Mouse (Mus musculus) layer of hippocampus, adult 18-20 months (tissue): ENCODE results near the gene Slc34a1. TPM values are rescaled to one million over a fixed set of nuclear protein-coding genes. Genes with fewer than 3 reads are reported as not detected.
"Not testable (repeated sequence)": the region's sequence is repeated elsewhere in the genome, so short reads cannot be mapped to it uniquely, and the experiment has no call there.

Experiments used
- DNase-seq, 2 experiments: peaks; one replicate each; pipeline ENCODE4 v3.0.0; 2022; ENCODE audit warnings: low spot score in 2 of 2
- total RNA-seq, 2 experiments: library from RNA; stranded (reverse); gene quantifications; 2 replicates each; pipeline ENCODE4 v1.2.3; 2021

Slc34a1 gene
- total RNA-seq, 2 experiments from 2014 or later = not detected

DNA sequence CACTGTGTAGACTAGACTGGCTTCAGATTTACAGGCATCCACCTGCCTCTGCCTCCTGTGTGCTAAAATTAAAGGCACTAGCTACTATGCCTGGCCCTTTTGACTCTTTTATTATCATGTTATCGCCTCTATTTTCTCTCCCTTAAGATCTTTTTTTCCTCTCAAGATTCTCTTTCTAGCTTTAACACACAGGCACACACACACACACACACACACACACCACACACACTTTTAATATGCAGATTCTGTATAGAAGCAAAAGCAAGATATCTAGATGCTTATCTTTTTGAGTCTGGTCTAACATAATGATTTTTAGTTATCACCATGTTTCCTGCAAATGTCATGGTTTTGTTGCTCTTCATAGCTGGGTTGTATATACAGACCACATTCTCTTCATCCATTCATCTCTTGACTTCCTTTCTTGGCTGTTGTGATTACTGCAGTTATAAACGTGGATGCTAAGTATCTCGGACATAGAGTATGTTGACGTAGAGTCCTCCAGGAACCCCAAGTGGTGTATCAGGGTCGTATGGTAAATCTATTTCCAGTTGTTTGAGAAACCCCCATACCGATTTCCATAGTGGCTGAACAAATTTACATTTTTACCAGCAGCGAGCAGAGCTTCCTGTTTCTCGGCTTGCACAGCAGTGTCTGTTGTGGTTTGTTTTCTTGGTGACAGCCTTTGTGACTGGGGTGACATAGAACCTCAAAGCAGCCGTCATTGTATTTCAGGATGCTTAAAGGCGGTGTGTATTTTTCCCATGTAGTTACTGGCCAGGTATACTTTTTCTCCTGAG, 34.1 kb downstream of the Slc34a1 start:
- no peak for DNase-seq

DNA sequence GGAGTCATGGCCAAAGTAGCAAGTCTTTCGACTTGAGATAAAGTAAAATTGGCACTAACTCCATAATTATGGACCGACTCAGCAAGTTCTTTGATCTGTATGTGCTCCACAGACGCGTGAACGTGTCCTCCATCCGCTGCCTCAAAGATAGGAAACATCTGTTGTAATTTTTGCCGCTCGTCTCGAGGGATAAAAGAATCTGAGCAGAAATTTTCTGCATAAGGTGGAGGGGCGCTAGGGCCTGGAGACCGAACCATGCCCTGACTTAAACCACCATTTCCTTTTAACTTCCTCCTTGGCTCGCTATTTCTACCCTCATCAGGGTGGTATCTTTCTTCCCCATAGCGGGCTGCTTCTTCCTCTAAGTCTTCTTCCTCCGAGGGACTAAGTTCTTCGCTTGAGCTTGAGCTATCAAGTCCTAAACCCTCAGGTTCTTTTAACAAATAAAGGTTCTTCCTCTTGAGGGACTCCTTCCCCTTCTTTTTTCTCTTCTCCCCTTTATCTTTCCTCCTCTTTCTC, 39.2 kb downstream of the Slc34a1 start:
- not testable (repeated sequence) for DNase-seq

DNA sequence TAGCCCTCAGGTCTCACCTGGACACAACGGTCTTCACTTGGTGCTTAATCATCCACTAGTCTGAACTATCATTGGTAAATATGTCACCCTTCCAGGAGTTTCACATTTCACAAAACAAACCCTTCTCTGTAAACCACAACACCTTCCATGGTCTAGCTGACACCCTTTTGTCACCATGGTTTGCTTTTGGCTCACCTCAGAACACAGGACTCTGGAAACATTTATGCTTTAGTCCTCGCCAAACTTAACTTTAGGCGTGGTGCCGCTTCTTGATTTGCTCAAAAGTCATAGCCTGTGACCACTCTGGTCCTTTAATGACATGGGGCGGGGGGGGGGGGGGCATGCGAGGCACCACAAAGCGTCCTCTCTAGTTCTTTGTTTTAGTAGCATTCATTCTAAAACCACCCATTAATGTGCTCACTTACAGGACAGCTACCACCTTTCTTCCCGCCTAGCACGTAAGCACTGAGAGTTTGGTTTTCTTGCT, 45.9 kb downstream of the Slc34a1 start:
- no peak for DNase-seq

DNA sequence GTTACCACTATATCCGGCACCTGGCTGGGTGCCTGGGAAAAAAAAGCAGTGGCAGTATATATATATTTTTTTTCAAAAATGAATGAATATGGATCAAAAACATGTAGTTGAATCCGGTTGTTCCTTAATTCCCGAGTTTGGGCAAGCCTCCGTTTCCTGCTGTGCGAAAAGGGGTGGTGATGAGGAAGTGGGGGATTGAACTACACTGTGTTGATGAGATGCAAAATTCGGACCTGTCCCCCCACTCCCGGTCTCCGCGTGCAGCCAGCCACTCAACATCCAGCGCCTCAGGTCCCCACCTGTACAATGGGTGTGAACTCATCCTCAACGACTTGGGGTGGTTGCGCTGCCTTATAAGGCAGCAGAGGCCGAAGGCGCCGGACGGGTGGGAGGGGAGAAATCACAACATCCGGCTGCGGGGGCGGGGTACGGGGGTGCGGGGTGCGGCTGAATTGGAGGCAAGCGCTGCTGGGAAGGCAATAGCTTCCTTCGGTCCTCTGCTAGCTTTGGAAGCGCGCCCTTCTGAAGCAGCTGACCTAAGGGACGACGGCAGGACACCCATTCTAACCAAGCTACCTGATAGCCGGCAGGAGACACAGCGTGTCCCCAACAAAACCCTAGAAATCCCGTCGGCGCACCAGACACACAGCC, 46.4 kb downstream of the Slc34a1 start:
- no peak for DNase-seq

DNA sequence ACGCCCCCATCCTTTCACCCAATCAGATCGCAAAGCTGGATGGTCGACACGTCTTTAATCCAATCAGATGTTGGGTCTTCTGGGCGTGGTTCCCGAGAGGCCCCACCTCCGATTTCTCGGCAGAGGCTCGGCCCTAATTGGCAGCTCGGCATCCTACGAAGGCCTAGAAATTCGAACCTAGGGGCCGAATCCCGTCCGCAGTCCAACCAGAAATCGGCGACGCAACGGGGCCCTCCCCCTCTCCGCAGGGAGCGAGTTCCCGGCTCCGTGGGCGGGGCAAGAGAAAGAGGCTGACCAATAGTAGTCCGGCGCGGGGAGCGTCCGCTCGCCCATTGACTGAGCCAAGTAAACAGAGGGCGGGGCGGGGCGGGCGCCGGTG, 46.9 kb downstream of the Slc34a1 start, which contains the start of gene Grk6:
Grk6 (plus strand) TSS at position 136 of the 379 bp plus-strand sequence.
- peak; percentile 100 for DNase-seq

DNA sequence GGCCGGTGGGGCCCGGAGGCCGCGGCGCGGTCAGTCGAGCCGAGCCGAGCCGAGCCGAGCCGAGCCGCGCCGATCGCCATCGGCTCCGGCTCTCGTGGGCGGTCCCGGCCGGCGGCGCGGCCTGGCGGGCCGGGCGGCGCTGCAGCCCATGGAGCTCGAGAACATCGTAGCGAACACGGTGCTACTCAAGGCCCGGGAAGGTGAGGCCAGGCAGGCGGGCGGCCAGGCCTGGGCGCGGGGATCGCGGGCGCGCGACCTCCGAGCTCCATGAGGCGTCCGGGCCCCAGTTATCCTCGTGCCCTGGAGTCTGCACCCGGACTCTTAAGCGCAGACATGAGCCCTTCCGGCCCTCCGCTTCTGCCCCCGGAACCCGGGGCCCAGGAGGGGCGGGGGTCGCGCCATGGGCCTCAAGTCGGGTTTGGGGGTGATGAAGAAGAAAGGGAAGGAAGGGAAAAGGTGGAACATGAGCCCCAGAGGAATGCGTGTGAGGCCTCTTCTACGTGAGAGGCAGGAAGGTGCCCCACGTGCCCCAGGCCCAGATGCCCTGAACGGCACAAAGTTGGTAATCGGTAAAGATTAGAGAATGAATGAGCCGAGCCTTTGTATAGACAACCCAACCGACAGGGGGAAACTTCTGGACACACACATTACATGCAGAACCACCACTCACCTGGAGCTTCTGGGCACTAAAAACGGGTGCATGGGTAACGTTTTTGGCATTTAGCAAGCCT, 47.5 kb downstream of the Slc34a1 start:
- no peak for DNase-seq

DNA sequence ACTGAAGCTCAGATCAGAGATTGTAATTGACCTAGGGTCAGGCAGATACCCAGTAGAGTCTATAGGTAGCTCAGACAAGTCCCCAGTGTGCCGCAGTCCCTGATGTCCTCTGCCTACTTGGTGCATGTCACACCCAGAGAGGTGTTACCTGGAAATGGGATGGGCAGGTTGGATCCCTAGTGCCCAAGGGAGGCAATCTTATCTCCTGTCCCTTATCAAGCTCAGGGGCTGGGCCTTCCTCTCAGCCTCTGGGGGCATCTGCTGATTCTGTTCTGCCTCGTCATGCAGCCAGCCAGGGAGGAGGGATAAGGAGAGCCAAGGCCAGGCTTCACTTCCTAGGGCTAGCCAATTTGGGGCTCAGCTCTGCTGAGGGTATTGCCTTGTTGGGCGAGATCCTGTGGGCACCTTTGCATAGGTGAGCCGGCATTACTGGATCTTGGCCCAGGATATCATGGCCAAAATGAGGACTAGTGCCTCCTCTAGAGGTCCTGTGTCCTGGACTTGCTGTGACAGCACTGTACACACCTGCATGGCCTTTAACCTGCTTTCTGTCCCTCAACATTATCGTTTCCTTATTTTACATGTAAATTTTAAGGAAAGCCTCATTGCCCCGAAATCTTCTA, 48.6 kb downstream of the Slc34a1 start:
- DNase-seq = no peak

DNA sequence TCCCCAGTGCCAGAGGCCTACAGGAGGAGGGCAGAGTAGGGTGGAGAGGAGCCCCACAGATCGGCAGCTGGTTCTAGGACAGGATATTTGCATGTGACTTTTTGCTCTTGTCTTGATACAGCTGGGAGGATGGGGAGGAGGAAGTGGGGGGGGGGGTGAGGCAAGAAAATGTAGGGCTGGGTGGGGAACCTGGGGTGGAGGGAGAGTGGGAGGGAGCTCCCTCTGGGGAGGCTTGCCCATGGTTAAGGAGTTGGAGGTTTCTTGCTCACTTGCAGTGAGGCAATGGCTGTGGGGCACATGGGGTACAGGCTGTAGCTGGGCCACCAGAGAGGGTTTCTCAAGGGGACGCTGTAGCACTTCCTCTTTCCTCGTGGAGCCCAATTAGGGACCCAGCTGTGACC, 49.6 kb downstream of the Slc34a1 start:
- no peak for DNase-seq

DNA sequence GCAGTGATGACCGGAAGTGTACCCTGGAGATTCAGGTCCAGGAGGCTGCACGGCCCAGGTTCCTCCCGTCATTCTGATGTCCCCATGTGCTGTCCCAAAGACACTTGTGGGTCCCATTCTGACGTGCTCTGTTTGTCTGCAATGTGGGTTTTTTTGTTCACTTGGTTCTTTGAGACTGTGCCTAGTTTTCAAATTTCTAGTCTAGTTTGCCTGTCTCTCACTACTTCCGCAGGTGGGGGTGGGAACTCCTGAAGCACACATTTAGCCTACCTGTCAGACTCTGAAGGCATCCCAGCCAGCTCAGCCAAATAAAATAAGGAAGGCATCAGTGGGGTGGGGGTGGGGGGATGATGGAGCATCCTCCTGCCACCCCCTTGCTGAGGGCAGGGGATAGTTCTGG, 50.1 kb downstream of the Slc34a1 start:
- DNase-seq = no peak

DNA sequence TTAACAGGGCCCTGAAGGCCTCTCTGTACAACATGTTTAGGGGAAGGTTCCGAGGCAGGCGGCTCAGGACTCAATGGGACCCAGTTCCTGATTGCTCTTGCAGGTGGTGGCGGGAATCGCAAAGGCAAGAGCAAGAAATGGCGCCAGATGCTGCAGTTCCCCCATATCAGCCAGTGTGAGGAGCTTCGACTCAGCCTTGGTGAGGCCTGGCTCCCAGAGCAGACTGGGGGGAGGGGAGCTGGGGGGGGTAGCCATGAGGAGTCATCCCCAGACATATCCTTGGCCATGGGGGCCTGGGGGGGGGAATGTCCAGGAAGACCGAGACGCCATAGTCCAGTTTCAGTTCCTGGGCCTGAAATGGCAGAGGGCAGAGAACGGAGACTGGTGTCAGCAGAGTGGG, 51.2 kb downstream of the Slc34a1 start:
- DNase-seq = no peak

DNA sequence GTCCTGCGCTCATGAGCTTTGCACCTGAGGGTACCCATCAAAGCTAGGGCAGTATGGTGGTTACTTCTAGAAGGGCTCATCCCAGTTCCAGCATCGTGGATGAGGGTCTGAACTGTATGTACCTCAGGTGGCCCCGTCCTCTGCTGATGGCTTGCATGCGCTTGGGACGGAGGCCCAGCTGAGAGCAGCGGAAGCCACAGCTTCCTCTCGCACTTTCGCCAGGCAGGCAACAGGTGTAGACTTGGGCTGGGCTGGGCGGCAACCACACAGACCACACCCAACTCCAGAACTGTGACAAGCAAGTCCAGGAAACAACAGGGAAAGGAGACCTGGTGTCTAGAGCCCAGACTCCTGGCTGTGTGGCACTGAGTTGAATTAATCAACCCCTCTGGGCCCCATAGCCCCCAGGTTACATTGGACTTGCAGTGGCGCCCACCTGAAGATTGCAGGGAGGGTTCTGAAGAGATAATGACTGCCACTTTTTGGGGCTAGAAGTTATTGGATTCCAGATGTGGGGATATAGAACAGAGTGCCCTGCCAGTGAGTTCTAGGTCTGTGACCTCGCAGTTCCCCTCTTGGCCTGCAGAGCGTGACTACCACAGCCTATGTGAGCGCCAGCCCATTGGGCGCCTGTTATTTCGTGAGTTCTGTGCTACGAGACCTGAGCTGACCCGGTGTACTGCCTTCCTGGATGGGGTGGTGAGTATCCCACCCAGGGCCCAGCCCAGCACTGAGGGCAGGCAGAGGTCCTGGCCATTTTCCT, 51.9 kb downstream of the Slc34a1 start:
- no peak for DNase-seq

DNA sequence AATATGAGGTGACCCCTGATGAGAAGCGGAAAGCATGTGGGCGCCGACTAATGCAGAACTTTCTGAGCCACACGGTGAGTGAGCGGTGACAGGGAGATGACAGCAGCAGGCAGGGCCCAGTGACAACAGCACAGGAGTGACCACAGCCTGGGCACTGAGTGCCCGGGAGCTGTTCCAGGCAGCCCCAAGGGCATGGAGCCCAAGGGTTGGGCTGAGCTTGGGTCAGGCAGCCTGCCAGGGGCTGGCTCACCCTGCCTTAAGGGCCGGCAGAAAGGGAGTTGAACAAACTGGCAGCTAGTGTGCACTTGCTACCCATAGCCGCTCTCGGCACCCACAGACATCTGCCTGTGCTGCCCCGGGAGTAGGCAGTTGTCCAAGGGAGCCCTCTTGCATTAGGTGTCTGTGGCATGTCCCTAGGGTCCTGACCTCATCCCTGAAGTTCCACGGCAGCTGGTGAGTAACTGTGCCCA, 52.6 kb downstream of the Slc34a1 start:
- DNase-seq = peak in 1 of 2 experiments; percentile 57

DNA sequence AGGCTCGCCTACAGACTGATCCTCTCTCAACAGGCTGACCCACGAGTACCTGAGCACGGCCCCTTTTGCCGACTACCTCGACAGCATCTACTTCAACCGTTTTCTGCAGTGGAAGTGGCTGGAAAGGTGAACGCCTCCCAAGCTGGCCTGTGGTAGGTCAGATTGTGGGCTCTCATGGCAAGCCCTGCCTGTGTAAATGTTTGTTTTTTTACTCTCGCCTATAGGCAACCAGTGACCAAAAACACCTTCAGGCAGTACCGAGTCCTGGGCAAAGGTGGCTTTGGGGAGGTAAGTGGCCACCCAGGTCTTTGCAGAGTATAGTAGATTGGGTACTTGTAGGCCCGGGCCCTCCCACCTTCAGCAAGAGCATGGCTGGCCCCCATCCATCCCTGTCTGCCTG, 53.3 kb downstream of the Slc34a1 start:
- no peak for DNase-seq

DNA sequence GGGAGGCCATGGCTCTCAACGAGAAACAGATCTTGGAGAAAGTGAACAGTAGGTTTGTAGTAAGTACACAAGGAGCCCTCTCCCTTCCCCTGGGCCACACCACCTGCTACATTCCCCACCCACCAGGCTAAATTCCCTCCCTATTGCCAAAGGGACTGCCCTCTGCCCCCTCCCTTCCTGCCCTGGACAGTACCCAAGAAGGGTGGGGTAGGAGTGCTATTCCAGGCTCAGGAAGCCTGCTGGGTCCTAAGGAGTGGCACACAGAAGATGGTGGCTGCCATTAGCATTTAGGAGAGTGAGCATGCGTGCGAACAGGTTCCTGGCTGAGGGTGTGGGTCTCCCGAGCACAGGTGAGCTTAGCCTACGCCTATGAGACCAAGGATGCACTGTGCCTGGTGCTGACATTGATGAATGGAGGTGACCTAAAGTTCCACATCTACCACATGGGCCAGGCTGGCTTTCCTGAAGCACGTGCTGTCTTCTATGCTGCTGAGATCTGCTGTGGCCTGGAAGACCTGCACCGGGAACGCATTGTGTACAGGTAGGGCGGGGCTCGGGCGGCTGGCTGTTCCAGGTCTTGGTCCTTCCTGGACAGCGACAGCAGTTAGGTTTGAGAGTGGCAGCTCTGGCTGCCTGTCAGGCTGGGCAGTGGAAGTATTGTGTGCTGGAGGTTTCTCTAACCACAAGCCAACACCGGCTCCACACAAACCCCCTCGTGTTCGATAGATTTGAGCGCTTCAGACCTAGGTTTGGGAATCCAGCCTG, 54.0 kb downstream of the Slc34a1 start:
- DNase-seq = no peak

DNA sequence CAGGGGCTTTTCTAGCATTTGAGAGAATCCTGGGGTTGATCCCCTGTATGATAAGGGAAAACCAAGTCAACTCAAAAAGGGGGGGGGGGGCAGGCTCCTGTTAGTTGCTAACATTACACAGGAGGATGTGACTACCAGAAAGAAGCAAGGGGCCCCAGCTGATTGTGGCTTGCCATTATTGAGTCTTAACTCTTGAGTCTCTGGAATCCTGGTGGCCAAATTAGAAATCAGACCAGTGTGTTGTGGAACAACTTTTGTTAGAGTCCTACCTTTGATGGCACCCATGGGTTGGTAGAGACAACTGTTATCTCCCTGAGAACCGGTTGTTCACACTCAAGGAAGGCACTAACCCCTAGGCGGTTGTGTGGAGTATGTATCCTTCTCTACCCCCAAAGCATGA, 65.0 kb downstream of the Slc34a1 start:
- DNase-seq = no peak

DNA sequence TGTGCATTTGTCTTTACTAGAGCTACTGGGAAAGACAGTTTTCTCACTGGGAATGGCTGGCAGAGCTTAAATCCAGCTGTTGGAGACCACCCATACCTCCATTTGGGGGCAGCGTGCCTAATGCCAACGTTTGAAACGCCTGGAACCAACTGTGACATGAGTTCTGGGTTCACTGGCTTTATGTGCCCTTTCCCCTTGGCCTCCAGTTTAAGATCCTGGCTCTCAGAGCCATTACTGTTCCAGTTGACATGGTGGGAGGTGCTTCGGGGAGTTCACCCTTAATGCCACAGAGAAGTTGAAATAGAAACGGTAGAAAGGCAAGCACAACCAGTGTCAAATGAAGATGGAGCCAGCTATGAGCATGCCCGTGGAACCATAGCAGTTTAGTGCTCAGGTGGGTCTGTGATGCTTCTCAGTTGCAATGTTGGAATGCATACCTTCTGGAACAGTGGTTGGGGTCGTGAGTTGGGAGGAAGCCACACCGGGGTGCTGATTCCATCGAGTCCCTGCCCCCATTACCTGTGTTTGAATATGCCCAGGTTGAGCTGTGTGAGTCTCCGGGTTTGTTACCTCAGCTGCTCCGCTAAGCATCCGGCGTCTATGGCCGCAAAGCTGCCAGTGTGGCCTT, 65.5 kb downstream of the Slc34a1 start:
- DNase-seq = no peak

DNA sequence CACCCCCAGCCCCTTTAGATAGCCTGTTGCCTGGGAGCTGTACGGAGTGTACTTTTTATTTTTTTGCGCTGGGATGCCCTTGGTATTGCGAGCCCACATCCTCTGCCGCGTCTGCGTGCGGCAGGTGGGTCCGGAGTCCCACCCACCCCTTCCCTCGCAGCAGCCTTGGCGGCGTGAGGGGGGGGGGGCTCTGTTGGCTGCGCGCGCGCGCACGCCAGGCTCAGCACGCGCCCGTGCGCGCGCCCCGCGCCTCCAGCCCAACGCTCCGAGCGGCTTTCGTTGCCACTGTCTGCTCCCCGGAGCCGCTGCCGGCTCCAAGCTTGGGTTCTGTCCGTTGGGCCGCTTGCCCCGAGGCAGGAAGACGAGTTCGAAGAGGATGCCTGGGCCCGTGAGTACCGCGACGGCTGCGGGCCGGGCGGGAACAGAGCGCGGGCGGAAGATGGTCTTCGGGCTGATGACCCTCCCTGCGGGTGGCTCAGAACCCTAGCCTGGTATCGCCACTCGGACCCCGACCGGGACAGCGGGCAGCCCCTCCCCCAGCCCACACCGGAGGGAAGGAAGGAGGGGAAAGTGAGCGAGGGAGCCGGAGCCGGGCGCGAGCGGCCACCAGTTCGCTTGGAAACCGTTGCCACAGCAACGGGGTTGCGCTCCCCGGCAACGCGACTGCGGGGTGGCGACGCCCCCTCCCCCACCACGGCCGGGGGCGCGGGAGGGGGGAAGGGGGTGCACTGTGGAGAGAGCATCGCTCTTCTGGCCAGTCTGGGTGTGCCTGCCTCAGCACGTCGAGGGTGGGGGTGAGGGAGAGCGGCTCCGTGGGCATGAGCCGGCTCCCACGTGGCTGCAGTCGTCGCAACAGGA, 66.3 kb downstream of the Slc34a1 start, which contains the start of gene Prr7:
Prr7 (plus strand) TSS at position 241 of the 858 bp plus-strand sequence.
- DNase-seq = peak in 1 of 2 experiments; percentile 78

DNA sequence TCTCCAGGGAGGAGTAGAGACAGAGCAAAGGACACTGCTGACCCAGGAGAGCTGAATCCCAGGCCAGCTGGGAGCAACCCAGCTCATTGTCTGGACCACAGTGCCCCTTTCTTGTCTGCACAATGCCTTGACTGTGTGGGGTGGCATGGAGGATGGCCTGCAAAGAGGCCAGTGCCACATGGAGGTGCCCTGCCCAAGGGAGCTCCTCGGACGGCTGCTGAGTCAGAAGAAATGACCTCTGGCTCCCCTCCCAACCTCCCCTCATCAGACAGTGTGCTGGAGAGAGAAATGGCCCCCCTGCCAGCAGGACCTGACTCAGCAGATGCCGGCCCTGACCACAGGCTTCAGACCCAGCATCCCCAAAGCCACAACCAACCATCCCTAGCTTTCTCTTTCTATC, 67.2 kb downstream of the Slc34a1 start:
- DNase-seq = no peak
